Mouse (Mus musculus) kidney, embryonic 16.5 days (tissue): ENCODE measurements around the gene Obsl1. TPM values are rescaled to one million over a fixed set of nuclear protein-coding genes. Genes with fewer than 3 reads are reported as not detected.

ENCODE experiments used
- ATAC-seq: fragments of 200-750 bp; cut with Nextera tagmentation; 2 replicates; pipeline ENCODE4 v1.8.0; 2017; ENCODE audit warnings: moderate TSS enrichment; ENCODE audit not compliant: low FRiP score, low TSS enrichment
- H3K27ac ChIP-seq: fragments of 300-500 bp; sonication (generic); 2 replicates; pipeline ENCODE4 v1.5.1; 2014; ENCODE audit warnings: low read length
- H3K27me3 ChIP-seq: fragments of 300-500 bp; sonication (generic); 2 replicates; pipeline ENCODE4 v1.6.1; 2014; ENCODE audit warnings: low read length, control low read depth, mixed read lengths; ENCODE audit not compliant: insufficient read depth
- H3K36me3 ChIP-seq: fragments of 300-500 bp; sonication (generic); 2 replicates; pipeline ENCODE4 v1.6.1; 2014; ENCODE audit warnings: low read length, control low read depth, mixed read lengths; ENCODE audit not compliant: insufficient read depth
- H3K4me1 ChIP-seq: fragments of 300-500 bp; sonication (generic); 2 replicates; pipeline ENCODE4 v1.6.1; 2014; ENCODE audit warnings: low read length, control low read depth, mixed read lengths; ENCODE audit not compliant: insufficient read depth
- H3K4me2 ChIP-seq: fragments of 300-500 bp; sonication (generic); replicated peaks from 2 replicates; pipeline ENCODE4 v1.6.1; 2014; ENCODE audit warnings: low read depth, low read length
- H3K4me3 ChIP-seq: fragments of 300-500 bp; sonication (generic); 2 replicates; pipeline ENCODE4 v1.5.1; 2014; ENCODE audit warnings: mild to moderate bottlenecking, low read length
- H3K9ac ChIP-seq: fragments of 300-500 bp; sonication (generic); replicated peaks from 2 replicates; pipeline ENCODE4 v1.6.1; 2014; ENCODE audit warnings: low read length
- H3K9me3 ChIP-seq: fragments of 300-500 bp; sonication (generic); 2 replicates; pipeline ENCODE4 v1.6.1; 2016; ENCODE audit warnings: low read length, control low read depth
- WGBS: fragments of 180-500 bp; shearing (Covaris S2); extraction: QIAGEN DNeasy Blood & Tissue Kit; methylation state at CpG from one replicate; pipeline ENCODE4 v1.1.7; 2014; 5-methylcytosine and 5-hydroxymethylcytosine counted together
- polyA plus RNA-seq: library from polyadenylated mRNA; unstranded; fragments of >200 nt; fragmentation: Nextera tagmentation; extraction: Ambion mirVana; gene quantifications from 2 replicates; pipeline ENCODE4 v1.2.1, GENCODE M21; 2015

The Obsl1 gene
- polyA plus RNA-seq, 1 experiment from 2014 or later = 60.9 TPM

DNA sequence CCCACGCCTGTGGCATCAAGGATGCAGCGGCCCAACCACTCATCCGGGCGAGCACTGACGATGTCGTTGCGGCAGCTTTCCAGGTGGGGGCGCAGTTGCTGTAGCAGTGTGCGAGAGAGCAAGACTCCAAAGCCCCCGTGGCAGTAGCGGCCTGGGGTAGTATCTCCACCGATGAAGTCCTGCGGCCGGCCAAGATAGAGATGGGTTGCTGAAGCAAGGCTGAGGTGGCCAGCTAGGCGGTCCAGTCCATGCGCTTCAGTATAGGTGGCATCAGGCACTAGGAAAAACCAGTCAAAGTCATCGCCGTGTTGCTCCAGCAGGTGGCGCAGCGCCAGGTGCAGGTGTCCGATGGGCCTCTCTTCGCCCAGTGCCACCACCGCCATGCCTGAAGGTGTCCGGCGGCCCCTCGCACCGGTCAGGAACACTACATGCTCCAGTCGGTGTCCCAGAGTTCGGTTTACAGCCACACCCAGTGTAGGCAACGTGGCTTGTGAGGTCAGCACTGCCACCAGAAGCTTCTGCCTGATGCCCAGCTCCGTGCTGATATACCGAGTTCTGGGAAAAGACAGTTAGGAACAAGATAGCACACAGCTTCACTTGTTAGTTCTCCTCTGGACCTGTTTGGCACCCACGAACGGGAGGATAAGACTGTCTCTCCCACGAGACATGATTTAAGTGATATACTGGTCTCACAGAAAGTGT is 28.8 kb downstream of the Obsl1 start:
- Histone ChIP-seq H3K9ac (no peak overlapping the region), H3K9me3 (no peaks in the 10 kb centered on the region), H3K4me3 (peak overlapping the region; percentile 76), H3K4me2 (peak overlapping the region; percentile 79), H3K4me1 (peaks cover 24% of the 10 kb centered on the region), H3K27me3 (peaks cover 27% of the 10 kb centered on the region), H3K27ac (no peak overlapping the region), H3K36me3 (peaks cover 27% of the 10 kb centered on the region)
- 10% methylated on average over 35 of the region's 35 CpGs for WGBS
- ATAC-seq = no peak

DNA sequence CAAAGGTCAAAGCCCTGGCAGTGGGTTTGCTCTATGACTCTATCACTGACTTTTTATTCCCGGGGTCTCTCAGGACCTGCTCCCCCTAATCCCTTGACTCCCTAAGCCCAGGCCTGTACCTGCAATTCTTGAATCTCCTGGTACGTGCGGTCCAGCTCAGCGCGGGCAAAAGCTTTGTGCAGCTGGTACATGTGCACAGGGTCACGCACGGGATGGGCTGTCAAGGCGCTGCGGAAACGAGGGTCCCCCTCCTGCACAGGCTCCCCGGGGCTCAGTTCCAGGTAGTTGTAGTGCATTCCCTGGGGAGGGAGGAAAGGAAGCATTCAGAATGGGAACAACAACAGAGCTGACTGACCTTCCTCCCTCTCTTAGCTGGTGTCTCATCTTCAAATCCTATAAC is 29.8 kb downstream of the Obsl1 start:
- no peak for ATAC-seq
- Histone ChIP-seq H3K4me3 (no peak overlapping the region), H3K27ac (no peak overlapping the region), H3K4me1 (peaks cover 23% of the 10 kb centered on the region), H3K9ac (no peak overlapping the region), H3K9me3 (no peaks in the 10 kb centered on the region), H3K36me3 (peaks cover 30% of the 10 kb centered on the region), H3K4me2 (no peak overlapping the region), H3K27me3 (peaks cover 18% of the 10 kb centered on the region)
- 95% methylated on average over 11 of the region's 11 CpGs for WGBS

DNA sequence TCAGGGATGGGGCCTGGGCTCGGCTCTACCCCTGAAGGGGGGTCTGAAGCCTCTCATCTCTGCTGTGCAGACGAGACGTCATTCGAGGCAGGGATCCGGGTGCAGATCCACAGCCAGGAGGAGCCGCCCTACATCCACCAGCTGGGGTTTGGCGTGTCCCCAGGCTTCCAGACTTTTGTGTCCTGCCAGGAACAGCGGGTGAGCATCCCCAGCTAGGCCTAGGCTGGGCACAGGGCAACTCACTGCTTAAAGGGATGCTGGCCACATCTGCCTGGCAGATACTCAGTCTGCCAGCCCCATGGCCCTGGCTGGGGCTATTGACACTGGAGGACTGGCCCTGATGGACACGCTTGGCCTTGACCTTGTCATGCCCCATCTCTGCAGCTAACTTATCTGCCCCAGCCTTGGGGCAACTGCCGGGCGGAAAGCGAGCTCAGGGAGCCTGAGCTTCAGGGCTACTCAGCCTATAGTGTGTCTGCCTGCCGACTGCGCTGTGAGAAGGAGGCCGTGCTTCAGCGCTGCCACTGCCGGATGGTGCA is 36.9 kb downstream of the Obsl1 start:
- Histone ChIP-seq H3K9ac (no peak overlapping the region), H3K36me3 (peaks cover 10% of the 10 kb centered on the region; the same call in 1 of the 2 replicates), H3K27me3 (peaks cover 28% of the 10 kb centered on the region), H3K4me2 (no peak overlapping the region), H3K4me3 (no peak overlapping the region), H3K9me3 (no peaks in the 10 kb centered on the region), H3K27ac (no peak overlapping the region), H3K4me1 (peaks cover 5% of the 10 kb centered on the region; the same call in 1 of the 2 replicates)
- WGBS = 87% methylated on average over 17 of the region's 17 CpGs
- ATAC-seq = no peak

DNA sequence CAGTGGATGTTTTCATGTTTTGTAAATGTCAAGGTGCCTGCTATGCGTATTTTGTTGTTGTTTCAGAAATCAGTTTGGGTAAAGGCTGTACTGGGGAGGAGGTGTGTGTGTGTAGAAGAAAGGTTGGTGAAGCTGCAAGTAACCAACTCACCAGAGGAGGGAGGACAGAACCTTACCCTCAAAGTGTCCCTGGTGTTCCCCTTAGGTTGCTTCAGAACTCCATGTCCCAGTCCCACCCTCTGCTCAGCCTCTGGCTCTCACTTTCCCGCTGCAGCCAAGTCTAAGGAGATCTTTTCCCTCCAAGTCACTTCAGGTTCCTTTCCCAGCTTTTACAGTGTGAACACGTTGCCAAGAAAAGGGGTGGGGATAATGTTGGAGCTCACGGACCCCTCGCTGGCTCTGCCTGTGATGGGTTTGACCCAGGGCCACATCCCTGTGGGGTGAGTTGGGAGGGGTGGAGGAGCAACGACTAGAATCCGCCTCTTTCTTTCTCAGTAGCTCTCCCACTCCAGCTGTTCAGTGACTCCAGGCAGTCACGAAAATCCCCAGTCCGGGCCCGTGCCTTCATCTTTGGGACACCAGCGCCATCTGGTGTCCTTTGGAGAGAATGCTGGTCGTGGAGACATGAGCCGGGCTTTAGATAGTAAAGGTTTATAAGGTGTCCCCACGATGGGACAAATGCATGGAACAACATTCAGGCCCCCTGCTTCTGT is 38.9 kb downstream of the Obsl1 start:
- Histone ChIP-seq H3K27ac (no peak overlapping the region), H3K4me1 (peaks cover 10% of the 10 kb centered on the region; the same call in 1 of the 2 replicates), H3K27me3 (peaks cover 31% of the 10 kb centered on the region), H3K36me3 (0 out of 2 replicates have a peak, but pooled peaks cover 2% of the 10 kb centered on the region), H3K4me2 (no peak overlapping the region), H3K4me3 (no peak overlapping the region), H3K9ac (peak overlapping the region; percentile 19; the same call in 1 of the 2 replicates), H3K9me3 (no peaks in the 10 kb centered on the region)
- 7% methylated on average over 14 of the region's 14 CpGs for WGBS
- ATAC-seq = peak; percentile 79; the same call in 1 of the 2 replicates

DNA sequence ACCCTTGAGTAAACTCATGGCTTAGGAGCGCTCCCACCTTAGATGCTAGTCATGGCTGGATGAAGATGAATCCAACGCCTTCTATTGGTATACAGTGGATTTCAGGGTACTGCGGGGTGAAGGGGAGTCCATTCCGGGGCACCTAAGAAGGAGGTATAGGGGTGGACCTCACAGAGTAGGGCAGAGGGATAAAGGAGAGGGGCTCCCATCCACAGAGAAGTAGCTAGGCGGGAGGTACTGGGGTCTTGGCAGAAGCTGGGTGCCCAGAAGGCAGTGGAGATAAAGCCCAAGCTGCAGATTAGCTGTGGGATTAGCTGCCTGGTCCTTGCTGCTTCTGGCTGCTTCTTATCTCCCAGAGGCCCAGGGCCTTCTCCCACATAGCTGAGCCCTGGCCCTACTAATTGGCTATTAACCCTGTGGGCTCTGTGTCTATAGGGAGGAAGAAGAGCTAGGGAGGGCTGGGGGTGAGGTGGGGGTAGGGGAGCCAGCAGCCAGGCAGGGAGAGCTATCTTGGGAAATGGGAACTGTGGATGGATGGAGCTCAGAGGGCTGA is 42.5 kb downstream of the Obsl1 start:
- Histone ChIP-seq H3K4me2 (no peak overlapping the region), H3K27ac (no peak overlapping the region), H3K9me3 (no peaks in the 10 kb centered on the region), H3K27me3 (peaks cover 20% of the 10 kb centered on the region), H3K4me3 (no peak overlapping the region), H3K4me1 (peaks cover 18% of the 10 kb centered on the region), H3K36me3 (no peaks in the 10 kb centered on the region), H3K9ac (no peak overlapping the region)
- WGBS = 64% methylated on average over 5 of the region's 5 CpGs
- ATAC-seq = no peak

DNA sequence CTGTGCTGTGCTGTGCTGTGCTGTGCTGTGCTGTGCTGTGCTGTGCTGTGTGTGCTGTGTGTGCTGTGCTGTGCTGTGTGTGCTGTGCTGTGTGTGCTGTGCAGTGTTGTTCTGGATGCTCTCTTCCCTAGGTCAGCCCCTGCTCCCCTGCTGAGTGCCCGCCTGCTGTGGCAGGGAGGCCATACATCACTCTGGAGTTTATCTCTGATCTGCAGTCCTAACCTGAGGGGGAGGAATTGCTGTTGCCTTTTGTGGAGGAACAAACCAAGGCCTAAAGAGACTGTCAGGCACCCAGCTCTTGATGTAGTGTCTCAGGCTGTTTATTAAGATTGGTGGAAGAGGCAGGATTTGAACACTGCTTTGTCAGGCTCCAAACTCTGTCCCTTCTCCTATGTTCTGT is 43.6 kb downstream of the Obsl1 start:
- Histone ChIP-seq H3K9me3 (no peaks in the 10 kb centered on the region), H3K27me3 (peaks cover 14% of the 10 kb centered on the region), H3K4me3 (no peak overlapping the region), H3K4me1 (peaks cover 29% of the 10 kb centered on the region), H3K27ac (no peak overlapping the region), H3K9ac (no peak overlapping the region), H3K36me3 (no peaks in the 10 kb centered on the region), H3K4me2 (no peak overlapping the region)
- ATAC-seq = no peak
- 67% methylated on average over 1 of the region's 1 CpGs for WGBS

DNA sequence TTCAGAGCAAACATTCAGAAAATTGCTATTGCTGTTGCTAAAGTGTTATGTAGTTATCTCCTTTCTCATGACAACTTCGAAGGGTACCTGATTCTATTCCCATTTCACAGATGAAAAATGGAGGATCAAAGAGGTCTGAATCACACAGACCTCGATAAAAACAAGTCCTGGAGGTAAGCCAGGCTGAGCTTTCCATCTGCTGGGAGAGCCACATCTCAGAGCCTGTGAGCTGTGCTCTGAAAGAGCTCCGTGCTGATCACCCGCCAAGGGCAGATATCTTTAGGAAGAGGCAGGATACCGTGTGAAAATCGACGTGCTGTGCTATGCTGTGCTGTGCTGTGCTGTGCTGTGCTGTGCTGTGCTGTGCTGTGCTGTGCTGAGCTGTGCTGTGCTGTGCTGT is 46.0 kb downstream of the Obsl1 start:
- Histone ChIP-seq H3K9ac (no peak overlapping the region), H3K36me3 (no peaks in the 10 kb centered on the region), H3K4me2 (no peak overlapping the region), H3K9me3 (no peaks in the 10 kb centered on the region), H3K27ac (no peak overlapping the region), H3K27me3 (0 out of 2 replicates have a peak, but pooled peaks cover 8% of the 10 kb centered on the region), H3K4me3 (no peak overlapping the region), H3K4me1 (peaks cover 40% of the 10 kb centered on the region)
- no peak for ATAC-seq
- 71% methylated on average over 7 of the region's 7 CpGs for WGBS

DNA sequence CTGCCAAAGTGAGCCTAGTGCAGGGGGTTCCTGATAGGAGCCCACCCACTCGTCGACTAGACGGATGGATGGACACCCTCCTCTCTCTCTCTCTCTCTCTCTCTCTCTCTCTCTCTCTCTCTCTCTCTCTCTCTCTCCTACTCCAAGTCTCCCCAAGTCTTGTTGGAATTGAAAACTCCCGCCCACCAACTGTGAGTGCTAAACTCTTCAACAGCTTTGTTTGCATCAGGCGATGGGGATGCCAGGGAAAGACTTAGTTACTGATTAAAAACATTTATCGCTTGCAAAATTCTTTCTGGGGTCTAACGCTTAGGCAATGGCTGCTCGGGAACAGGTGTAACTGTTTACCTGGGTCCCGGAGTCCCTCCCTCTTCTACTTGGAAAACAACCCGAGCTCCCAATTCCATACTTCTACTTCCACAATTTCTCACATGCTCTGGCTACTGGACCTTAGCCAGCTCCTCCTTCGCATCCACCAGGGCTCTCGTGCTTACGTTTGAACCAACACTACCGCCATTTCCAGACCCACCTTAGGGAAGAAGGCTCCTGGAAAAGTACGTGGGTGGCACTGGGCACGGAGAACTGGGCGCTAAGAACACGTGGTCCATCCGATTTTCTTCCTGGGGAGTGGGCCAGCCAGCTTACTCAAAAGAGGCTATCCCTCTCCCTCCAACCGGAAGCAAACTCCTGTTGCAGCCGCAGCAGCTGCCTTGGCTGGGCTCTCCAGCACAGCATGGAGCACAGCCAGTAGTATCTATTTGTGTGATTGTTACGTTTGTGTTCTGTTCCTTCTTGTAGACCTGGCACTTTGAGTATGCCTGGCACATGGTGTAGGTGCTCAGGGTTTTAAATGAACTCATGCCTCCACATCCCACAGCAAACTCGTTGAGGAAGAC is 47.2 kb downstream of the Obsl1 start:
- Histone ChIP-seq H3K36me3 (no peaks in the 10 kb centered on the region), H3K4me1 (peaks cover 49% of the 10 kb centered on the region), H3K27ac (peak overlapping the region; percentile 96), H3K4me2 (peak overlapping the region; percentile 60), H3K9ac (peak overlapping the region; percentile 70), H3K27me3 (0 out of 2 replicates have a peak, but pooled peaks cover 5% of the 10 kb centered on the region), H3K4me3 (peak overlapping the region; percentile 44), H3K9me3 (no peaks in the 10 kb centered on the region)
- WGBS = 7% methylated on average over 23 of the region's 23 CpGs
- ATAC-seq = peak; percentile 24; the same call in 1 of the 2 replicates
